Mouse (Mus musculus): ENCODE data around the gene Snupn. TPM values are rescaled to one million over a fixed set of nuclear protein-coding genes. Genes with fewer than 3 reads are reported as not detected.

Gene Snupn
- total and polyA plus RNA-seq, 3 experiments = 5.7 to 10.2 (median 9.3) TPM

DNA sequence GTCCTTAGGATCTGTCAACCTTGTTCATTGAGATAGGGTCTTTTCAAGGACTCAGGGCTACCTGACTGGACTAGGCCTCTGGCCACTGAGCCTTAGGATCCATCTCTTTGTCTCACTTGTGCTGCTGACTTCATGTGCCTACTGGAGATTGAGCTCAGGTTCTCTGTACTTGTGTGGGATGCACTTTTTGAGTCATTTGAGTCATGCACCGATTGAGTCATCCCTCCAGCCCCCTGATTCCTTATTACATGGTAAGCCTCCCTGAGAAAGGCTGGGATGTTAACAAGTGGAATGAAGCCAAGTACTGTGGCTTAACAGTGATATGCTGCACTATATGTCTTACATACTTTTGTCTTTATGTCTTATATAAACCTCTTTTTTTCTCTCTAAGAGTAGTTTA is 81.1 kb downstream of the Snupn start:
- DNase-seq = no peak
- TF ChIP-seq CTCF (IDR thresholded peaks at IDR 0.05) = no peak
- no peak for TF ChIP-seq EP300 (IDR thresholded peaks at IDR 0.05; ENCODE audit: insufficient read depth, low read depth, low read length)
- TF ChIP-seq POLR2A (IDR thresholded peaks at IDR 0.05; ENCODE audit: insufficient read depth, low read depth, low read length) = no peak
- Histone ChIP-seq H3K9ac (ENCODE audit: low read depth, low read length) (no peak overlapping the region), H3K27me3 (ENCODE audit: control insufficient read depth, insufficient read depth, low read length) (no peaks in the 10 kb centered on the region), H3K27ac (no peak overlapping the region), H3K79me2 (replicated peaks; ENCODE audit: control insufficient read depth, insufficient read depth, low read length) (no peaks in the 10 kb centered on the region), H3K4me1 (ENCODE audit: control insufficient read depth, insufficient read depth, low read length) (no peaks in the 10 kb centered on the region), H3K4me3 (no peak overlapping the region), H3K36me3 (ENCODE audit: control insufficient read depth, insufficient read depth, low read length) (no peaks in the 10 kb centered on the region)
- WGBS = 69% methylated on average over 1 of the region's 1 CpGs
- intact Hi-C loops (cut with DNase I) = no loop called here

Other genes with a start within 250 kb of the Snupn start
- 1 to 10 TPM; 1.2 to 1.3 TPM for gene Lingo1, start 154.4 kb upstream of the Snupn start, total RNA-seq (2021)
- gene Lingo1, start 154.4 kb upstream of the Snupn start, polyA plus RNA-seq (2012; rRNA removed) = 5.5 and 6.1 TPM in 2 replicates
- not detected for gene Odf3l1, start 86.2 kb upstream of the Snupn start, total RNA-seq (2021)
- 1.5 and 1.6 TPM in 2 replicates for gene Odf3l1, start 86.2 kb upstream of the Snupn start, polyA plus RNA-seq (2012; rRNA removed)
- gene Cspg4, start 85.8 kb upstream of the Snupn start, total RNA-seq (2021) = 10 to 100 TPM; 12.7 to 13.7 TPM
- 15.7 and 17.1 TPM in 2 replicates for gene Cspg4, start 85.8 kb upstream of the Snupn start, polyA plus RNA-seq (2012; rRNA removed)
- 10 to 100 TPM in 1 of 2 experiments, 1 to 10 TPM in 1; 6.7 to 10.0 TPM for gene Snx33, start 22.5 kb upstream of the Snupn start, total RNA-seq (2021)
- gene Snx33, start 22.5 kb upstream of the Snupn start, polyA plus RNA-seq (2012; rRNA removed) = 7.8 and 8.8 TPM in 2 replicates
- 10 to 100 TPM; 54.0 to 63.3 TPM for gene Imp3, start 13.4 kb upstream of the Snupn start, total RNA-seq (2021)
- 75.6 and 87.1 TPM in 2 replicates for gene Imp3, start 13.4 kb upstream of the Snupn start, polyA plus RNA-seq (2012; rRNA removed)
- 1 to 10 TPM; 8.2 to 9.5 TPM for gene Ptpn9, start 44.0 kb downstream of the Snupn start, total RNA-seq (2021)
- 7.5 and 13.6 TPM in 2 replicates for gene Ptpn9, start 44.0 kb downstream of the Snupn start, polyA plus RNA-seq (2012; rRNA removed)
- 10 to 100 TPM; 22.4 to 28.7 TPM for gene Sin3a, start 121.2 kb downstream of the Snupn start, total RNA-seq (2021)
- gene Sin3a, start 121.2 kb downstream of the Snupn start, polyA plus RNA-seq (2012; rRNA removed) = 50.5 and 52.0 TPM in 2 replicates
- 10 to 100 TPM; 44.1 to 47.6 TPM for gene Man2c1, start 179.8 kb downstream of the Snupn start, total RNA-seq (2021)
- gene Man2c1, start 179.8 kb downstream of the Snupn start, polyA plus RNA-seq (2012; rRNA removed) = 124 and 128 TPM in 2 replicates
- gene Neil1, start 197.4 kb downstream of the Snupn start, total RNA-seq (2021) = 1 to 10 TPM; 5.4 to 5.9 TPM
- 8.0 and 8.2 TPM in 2 replicates for gene Neil1, start 197.4 kb downstream of the Snupn start, polyA plus RNA-seq (2012; rRNA removed)
- 10 to 100 TPM; 28.2 to 30.1 TPM for gene Commd4, start 207.5 kb downstream of the Snupn start, total RNA-seq (2021)
- gene Commd4, start 207.5 kb downstream of the Snupn start, polyA plus RNA-seq (2012; rRNA removed) = 53.5 and 58.0 TPM in 2 replicates